Mouse (Mus musculus) fibroblast of lung, adult 2 months (primary cell): ENCODE results near the gene Bmp8a.
"Not testable (repeated sequence)": the region's sequence is repeated elsewhere in the genome, so short reads cannot be mapped to it uniquely, and the experiment has no call there.

Source experiments
- DNase-seq: peaks from one replicate; pipeline ENCODE4 v3.0.0-alpha.2; 2011; ENCODE audit warnings: low read depth

The Bmp8a gene

DNA sequence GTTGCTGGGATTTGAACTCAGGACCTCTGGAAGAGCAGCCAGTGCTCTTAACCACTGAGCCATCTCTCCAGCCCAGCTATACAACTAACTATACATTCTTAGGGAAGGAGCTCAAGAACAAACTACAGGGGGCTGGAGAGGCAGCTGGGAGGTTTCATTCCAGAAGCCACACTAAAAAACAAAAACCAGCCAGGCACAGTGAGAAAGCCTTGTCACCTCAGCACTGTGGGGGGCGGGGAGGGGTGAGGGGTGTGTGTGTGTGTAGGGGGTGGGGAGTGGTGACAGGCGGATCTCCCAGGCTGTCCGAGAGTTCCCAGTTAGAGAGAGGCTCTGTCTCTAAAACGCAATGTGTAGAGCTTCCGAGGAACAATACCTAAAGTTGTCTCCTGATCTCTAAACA is 11.7 kb downstream of the Bmp8a start:
- DNase-seq, result no peak

DNA sequence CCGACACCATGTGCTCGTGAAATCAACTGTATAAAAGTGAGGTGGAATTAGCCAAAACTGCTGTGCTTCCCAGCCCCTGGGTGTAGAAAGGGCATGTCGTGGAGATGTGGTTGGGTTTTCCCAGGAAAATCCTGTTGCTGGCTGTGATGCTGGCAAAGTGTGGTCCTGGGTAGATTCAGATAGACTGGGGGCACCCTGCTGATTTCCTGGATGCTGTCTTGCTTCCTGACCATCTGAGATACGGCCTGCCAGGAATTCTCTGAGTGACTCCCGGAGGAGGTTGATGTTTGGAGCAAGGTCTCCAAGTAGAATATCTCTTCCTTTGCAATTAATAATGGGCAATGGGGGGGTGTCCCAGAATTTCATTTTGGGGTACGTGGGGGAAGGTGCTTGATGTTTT is 14.1 kb downstream of the Bmp8a start:
- DNase-seq, result no peak

DNA sequence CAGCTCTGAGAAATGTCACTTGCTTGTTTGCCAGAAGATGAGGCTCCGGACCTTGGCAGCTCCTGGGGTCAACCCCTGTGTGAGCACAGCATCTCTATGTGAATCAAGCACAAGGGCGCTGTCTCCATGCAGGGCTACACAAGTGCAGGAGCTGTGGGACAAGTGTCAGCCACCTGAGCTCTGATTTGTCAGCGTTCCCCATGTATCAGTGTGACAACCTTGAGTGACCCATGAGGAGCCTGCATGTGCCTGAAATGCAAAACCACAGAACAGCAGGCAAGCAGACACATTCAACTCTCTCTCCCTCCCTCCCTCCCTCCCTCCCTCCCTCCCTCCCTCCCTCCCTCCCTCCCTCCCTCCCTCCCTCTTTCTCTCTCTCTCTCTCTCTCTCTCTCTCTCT is 15.4 kb downstream of the Bmp8a start:
- no peak for DNase-seq

DNA sequence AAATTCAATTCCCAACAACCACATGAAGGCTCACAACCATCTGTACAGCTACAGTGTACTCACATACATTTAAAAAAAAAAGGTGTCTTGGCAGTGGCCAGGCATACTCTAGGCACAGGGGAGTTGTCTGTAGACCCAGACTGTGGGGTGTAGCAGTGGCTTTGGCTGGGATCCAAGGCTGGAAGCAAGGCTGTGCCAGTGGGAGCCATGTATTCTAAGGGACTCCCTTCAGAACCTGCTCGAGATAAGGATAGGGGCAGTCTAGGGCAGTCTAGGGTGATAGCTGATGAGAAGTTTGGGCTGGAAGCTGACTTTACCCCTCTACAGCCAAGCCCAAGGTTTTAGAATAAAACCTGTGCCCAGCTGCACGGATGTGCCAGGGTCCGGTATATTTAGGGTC is 17.0 kb downstream of the Bmp8a start:
- no peak for DNase-seq

DNA sequence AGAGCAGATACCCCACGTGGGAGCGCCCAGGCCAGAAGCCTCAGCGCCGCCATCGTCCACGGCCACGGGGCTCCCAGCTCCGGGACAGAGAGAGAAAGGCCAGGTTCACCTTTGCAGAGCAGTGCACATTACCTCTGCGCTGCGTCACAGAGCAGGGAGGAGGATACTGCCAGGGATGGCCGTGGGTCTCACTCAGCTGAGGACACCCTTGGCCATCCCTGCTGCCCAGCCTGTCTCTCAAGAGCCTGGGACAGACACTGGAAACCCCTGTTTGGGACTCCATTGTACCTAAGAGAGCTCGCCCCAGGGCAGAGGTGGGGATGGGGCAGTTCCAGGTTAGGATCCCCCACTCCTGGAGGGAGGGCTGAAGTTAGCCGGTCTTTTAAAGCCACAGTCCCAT is 19.5 kb downstream of the Bmp8a start, which contains the start of gene Oxct2a:
Gene Oxct2a (minus strand): TSS at position 101 of the 400 bp plus-strand sequence.
- DNase-seq, result no peak

DNA sequence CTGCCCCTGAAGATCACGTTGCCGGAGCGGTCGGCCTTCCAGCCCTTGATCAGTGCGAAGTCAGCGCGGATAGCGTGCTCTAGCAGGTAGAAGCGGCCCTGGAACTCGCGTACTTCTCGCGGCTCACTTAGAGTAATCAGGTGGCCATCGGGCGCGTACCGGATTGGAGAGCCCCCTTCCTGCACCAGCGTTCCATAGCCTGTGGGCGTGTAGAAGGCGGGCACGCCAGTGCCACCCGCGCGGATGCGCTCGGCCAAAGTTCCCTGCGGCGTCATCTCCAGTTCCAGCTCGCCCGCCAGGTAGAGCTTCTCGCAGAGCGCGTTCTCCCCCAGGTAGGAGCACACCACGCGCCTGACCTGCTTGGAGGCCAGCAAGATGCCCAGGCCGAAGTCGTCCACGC is 20.1 kb downstream of the Bmp8a start:
- DNase-seq, result not testable (repeated sequence)

DNA sequence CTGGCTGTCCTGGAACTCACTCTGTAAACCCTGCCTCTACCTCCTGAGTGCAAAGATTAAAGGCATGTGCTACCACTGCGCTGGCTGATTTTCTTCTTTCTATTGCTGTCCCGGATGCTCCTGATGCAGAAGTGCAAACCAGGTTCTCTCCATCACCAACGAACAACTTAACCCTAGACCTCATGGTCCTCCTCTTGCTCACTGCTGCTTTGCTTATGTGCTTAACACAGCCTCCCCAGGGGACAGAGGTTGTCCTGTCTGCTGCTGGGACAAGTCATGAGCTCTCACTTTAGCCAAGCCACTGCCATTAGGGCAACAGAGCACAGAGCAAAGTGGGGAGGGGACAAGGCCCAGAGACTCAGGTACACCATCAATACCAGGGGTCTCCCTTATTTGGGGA is 28.6 kb downstream of the Bmp8a start:
- no peak for DNase-seq

DNA sequence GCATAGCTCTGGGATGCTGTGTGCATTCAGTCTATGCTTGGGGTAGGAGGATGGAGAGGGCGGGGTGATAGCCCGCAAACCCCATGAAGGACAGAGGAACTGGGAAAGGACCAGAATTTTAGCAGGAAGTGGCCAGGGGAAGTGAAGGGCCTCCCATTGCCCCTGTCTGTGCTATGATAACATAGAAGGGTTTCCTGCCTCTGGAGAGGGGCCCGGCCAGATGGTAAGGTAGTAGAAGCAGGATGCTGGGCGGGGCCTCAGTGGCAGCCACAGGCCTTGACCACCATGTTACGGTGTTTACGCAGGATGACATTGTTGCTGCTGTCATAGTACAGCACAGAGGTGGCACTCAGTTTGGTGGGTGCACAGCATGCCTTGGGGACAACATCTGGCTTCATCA is 30.0 kb downstream of the Bmp8a start:
- DNase-seq, result no peak

DNA sequence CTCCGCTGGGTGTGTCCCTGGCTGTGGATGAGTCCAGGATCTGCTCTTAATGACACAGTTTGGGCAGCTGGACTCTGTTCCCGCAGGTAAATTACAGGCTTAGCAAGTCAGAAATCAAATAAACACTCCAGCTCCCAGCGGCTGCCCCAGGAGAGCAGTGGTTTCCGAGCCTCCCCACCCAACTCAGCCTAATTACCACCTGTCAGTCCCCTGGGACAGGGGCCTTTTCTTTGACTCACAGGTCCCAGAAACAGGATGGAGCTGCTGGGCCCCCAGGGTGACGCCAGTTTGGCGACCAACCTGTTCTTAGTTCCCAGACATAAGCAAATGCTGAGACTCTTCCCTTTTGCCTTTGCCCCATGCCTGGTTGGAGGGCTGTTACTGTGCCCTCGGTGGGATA is 31.2 kb downstream of the Bmp8a start:
- DNase-seq, result no peak

DNA sequence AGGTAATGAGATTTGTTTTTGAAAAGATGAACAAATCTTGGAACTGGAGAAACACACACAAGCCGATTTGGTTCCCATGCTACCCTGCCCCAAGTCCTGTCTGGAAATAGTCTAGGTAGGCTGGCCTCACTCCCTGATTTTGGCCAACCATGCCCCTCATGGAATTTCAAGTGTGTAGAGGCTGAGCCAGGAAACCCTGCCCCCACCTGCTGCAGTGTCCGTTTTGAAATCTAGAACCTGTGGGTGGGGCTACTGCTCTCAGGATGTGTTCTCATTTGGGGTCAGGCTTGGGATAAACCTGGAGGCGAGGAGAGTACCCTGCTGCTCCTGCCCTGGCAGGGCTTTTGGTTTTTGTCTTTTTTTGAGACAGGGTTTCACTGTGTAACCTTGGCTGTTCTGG is 34.8 kb downstream of the Bmp8a start:
- no peak for DNase-seq

DNA sequence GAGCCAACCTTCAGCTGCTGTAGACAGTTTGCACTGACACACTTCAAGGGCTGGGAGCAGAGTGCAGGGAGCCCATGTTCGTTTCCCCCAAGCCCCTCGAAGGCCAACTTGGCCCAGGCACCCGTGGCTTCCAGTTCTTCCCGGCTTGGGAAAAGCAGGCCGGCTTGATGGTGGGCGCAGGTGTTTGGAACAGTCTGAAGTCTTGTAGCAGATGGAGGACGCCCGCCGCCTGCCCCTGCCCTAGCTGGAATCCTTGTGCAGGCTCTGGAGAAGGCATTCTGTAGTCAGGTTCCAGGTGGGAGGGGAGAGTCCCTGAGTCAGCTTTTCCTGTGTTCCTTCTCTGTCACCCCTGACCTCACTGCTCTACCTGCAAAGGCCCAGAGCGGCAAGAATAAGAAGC is 36.1 kb downstream of the Bmp8a start:
- no peak for DNase-seq

DNA sequence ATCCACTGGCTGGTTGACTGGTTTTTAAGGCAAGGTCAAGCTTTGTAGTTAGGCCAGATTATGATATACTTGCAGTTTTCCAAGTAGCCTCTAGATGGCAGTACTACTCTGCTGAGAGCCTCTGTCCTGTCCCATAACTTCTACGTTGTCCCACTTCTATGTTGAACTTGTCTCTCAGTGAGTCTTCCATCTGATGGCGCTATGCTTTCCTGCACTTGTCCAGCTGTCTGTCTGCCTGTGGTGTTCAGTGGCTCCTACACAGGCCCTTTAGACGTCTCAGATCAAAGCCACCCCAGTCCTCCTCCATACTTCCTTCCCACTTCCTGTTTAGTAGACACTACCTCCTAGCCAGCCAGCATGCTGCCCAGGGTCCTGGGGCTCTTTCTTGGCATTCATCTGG is 37.3 kb downstream of the Bmp8a start:
- DNase-seq, result no peak

DNA sequence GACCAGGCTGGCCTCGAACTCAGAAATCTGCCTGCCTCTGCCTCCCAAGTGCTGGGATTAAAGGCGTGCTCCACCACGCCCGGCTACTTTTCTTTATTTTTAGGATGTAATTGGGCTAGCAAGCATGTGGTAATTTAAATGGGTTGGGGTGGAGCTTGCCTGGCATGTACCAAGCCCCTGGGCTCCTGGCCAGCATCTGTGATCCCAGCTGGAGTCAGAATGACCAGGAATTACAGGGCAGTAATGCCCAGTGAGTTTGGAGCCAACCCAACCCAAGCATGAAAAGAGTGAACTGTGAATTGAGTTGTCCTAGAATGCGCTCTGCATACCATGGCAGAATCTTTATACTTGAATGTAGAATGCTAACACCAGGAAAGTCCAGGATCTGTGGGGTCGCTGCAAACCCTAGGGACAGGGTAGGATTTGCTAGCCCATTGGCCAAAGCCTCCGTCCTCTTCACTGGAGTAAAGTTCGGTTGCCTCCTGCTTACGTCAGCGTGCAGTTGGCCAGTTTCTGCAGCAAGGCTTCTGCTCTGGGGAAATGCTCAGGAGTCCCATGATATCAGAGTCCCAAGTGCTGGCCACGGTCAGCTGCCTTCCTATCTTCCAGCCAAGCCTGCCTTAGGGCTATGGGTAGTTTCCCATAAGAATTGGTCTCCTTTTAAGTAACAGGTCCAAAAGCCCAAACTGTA is 43.9 kb downstream of the Bmp8a start:
- DNase-seq, result no peak

DNA sequence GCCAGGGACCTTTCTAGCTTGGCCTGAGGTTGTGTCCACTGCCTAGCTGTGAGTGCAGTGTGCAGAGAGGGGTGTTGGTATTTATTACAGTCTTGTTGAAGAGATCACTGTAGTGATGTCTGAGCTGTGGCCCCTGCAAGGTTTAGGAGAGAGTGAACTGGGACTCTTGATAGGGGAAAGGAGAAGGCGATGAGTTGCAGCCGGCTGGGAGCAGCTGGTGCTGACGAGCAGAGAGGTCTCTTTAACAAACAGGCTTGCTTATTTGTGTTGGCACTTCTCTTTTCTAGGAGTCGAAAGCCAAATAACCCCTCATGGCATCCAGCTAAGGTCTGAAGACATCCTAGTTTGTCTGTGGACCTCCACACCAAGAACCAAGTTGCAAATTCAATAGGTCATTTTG is 44.8 kb downstream of the Bmp8a start:
- DNase-seq, result no peak

DNA sequence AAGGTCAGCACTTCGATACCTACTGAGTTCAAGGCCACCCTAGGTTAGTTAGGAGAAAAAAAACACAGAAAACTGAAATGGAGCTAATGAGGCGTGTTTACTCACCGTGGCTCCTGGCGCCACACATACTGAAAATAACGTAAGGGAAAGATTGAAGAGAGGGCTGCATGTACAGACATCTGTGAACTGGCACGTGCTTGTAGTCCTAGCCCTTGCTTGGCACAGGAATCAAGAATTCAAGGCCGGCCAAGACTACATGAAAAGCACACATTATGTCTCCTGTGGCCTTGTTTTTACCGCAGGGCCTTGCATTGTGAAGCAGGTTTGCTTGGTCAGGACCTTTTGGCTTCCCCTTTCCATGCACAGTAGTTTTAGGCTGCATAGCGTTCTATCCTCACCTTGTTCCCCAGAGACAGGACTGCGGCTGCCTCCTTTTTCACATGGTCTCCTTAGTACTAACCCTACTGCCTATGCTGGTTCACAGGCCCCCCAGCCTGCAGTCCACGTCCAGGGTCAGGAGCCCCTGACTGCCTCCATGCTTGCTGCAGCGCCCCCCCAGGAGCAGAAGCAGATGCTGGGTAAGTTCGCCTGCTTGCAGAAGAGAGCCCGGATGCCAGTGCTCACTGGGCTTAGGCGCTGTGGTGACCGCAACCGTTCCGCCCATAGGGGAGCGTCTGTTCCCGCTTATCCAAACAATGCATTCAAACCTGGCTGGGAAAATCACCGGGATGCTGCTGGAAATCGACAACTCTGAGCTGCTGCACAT is 45.7 kb downstream of the Bmp8a start:
- no peak for DNase-seq

DNA sequence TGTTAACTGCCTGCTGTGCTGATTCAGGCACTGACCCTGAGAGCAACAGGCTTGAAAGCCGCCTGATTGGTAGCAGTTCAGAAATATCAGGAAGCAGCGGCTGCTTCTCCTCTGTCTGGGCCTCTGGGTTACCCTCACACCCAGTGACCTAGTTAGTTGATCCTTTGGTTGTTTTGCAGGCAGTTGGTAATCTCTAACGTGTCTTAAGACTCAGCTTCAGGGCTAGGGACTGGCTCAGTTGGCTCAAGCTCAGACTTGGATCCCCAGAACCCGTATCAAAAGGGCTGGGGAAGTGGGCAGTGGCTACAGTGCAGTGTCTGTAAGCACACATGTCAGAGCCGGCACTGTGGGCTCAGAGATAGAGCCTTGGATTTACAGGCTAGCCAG is 46.9 kb downstream of the Bmp8a start:
- no peak for DNase-seq

DNA sequence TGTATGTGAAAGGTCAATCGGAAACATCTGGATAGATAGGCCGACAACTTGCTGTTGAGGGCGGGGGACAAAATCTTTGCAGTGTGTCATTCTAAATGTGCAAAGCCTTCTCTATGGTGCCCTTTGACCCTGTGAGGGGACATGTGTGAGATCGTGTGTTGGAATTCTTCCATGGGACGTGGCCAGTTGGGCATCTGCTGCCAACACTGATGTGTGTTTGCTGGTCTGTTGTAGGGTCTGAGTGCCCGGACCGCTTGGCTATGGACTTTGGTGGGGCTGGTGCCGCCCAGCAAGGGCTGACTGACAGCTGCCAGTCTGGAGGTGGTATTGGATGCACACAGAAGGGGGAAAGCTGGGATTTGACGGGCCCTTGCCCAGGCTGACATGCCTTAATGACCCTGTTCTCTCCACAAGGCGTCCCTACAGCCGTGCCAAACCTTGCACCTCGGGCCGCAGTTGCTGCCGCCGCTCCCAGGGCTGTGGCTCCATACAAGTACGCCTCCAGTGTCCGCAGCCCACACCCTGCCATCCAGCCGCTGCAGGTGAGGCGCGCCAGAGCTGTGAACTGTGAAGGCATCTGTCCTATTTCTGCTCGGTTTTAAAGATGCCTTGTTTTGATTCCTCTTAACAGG is 47.4 kb downstream of the Bmp8a start:
- DNase-seq, result no peak

DNA sequence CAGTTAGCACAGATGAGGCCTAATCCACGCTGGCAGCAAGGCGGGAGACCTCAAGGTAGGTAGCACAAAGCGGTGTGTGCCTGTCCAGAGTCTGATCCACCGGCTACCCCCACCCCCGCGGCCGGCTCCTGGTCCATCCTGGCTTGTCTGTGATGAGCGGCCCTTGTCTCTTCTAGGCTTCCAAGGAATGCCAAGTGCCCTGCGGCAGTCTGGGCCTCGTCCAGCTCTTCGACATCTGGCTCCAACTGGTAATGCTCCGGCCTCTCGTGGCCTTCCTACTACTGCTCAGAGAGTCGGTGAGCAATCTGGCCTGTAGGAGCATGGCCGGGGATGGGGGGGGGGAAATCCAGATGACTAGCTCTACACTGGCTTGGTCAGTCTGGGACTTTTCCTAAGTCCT is 48.0 kb downstream of the Bmp8a start:
- DNase-seq, result not testable (repeated sequence)

DNA sequence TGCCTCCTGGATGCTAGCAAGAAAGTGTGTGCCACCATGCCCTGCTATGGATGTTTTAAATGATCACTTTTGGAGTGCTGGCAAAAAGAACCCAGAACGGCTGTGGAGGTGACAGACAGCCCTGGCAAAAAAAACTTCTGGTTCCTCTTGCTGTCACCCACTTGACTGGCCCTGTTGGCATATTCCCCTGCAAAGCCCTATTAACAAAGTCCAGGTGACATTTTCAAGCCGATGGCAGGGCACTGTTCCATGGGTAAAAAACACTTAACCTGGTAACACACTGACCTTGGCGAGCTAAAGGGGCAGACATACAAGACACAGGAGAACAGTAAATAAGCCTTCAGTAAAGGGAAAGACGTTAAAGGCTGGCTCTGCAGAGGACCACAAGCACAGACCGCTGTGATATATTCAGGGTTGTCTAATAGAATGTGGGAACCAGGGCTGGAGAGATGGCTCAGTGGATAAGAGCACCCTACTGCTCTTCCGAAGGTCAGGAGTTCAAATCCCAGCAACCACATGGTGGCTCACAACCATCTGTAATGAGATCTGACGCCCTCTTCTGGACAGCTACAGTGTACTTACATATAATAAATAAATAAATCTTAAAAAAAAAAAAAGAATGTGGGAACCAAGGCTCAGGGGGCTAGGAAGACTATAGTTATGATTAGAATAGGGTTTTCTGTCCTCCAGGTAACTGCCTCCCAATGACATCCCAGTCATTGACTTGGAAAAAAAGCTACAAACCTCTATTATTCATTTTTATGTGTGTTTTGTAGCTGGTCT is 49.2 kb downstream of the Bmp8a start:
- DNase-seq, result no peak

DNA sequence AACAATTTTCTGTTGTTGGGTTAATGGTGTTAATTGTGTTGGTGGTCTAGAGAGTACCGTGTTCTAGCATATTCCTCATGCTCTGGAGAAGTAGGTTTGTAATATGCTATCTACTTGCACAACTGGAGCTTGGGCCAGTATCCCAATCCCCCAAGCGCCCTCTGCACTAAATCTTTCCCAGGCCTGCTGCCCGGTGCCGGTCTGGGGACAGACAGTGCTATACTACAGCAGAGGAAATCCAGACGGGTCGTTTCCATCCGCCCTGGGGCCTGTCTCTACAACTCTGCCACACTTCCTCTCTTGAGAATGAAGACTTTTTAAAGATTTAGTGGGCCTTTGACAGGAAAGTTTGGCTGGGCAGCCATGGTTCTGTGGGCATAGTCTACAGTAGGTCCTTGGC is 50.1 kb downstream of the Bmp8a start:
- no peak for DNase-seq

DNA sequence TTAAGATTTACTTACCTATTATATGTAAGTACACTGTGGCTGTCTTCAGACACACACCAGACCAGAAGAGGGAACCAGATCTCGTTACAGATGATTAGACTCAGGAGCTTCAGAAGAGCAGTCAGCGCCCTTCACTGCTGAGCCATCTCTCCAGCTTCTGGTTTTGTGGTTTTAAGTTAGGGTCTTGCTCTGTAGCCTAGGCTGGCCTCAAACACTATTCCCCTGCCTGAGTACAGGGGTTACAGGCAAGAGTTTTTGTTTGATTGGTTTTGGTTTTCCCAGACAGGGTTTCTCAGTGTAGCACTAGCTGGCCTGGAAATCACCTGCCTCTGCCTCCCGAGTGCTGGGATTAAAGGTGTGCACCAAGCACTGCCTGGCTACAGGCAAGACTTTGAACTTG is 50.7 kb downstream of the Bmp8a start:
- no peak for DNase-seq

DNA sequence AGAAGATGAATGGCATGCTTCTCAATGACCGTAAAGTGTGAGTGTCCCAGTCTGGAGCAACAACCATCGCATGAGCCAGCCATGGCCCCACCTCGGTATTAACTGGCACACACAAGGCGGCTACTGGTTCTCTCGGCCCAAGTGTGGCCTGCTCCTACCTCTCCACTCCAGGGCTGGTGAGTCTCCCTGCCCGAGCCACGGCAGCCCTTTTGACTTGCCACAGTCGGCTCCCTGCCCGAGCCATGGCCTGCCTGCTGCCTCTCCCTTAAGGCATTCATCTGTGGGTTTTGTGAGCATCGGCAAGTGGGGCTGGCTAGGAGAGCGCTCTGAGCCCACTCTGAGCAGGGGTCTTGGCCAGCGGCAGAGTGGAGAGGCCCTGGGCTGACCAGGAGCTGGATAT is 54.0 kb downstream of the Bmp8a start:
- no peak for DNase-seq

DNA sequence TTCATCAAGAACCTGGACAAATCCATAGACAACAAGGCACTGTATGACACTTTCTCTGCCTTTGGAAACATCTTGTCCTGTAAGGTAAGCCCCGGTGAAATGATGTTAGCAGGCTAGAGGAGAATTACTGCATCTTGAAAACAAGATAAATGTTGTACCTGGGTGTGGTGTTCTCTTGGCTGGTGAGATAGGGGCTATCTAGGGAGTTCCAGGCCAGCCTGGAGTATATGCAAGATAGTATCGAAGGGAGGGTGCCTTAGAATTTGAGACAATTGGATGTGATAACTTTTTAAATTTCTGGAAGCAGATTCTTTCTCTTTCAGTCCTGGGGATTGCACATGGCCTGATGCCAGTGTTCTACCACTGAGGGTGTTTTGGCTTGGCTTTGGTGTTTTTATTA is 56.3 kb downstream of the Bmp8a start:
- DNase-seq, result no peak
